Mouse (Mus musculus) T-helper 17 cell (primary cell): ENCODE results near the gene Wdr90.
"Not testable (repeated sequence)": the region's sequence is repeated elsewhere in the genome, so short reads cannot be mapped to it uniquely, and the experiment has no call there.

Experiments
- in situ Hi-C, 2 experiments: fragments of 300-600 bp; cut with MboI, MseI; formaldehyde crosslinking; loops; 1 replicate in 1 of 2; 2 replicates in 1 of 2; pipeline ENCODE4 v1.15.1; 2025; ENCODE audit warnings: high pct_unique_total_duplicates in 2 of 2

Gene Wdr90

DNA sequence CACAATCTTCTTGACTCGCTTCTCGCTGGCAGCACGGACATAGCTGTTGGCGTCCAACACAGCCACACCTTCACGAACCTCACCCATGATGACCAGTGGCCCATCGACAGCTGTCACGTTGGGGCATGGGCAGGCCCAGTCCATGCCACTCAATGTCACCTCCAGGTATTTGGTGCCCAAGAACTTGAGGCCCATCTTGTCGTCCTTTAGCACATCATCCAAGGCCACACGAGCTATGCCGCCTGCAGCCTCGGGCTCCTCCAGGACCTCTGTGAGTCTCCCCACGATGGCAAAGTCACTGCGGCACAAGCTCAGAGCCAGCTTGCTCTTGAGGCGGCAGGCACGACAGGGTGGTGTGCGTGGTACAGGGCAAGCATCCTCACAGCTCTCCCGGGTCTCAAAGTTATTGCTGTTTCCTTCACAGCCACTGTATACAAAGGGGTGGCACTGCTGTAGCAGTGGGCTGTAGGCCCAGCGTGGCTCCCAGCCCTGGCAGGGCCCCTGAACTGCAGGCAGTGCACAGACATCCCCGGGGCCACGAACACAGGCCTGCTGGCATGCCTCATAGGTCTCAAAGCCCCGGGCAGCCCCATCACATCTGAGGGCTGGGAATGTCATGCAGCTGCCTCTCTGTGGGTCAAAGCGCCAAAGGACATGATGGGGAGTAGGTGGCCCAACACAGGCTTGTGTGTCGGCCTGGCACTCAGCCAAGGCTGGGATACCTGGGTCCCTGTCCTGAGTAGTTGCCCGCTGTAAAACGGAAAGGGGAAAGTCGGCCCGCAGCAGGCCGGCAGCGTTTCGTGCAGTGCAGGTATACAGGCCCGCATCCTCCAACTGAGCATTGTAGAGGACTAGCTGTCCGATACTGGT is 16.7 kb upstream of the Wdr90 start:
- in situ Hi-C loops, result no loop called here

DNA sequence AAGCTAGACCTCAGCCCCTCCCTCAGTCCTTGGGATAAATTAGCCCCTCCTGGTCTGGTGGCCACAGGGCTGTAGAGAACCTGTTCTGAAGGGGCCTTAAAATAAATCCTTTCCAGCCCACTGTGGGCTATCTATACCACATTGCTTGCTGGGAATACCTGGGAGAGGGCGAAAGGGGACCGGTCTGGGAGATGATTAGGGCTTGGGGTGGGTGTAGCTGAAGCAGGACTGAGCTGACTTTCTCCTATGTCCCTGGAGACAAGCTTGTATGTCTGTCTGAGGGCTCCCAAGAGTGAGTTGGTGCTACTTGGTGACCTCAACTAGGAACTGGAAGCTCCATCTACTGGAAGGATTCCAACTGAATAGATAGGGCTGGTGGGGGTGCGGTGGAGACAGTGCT is 15.7 kb upstream of the Wdr90 start:
- in situ Hi-C loops, result no loop called here

DNA sequence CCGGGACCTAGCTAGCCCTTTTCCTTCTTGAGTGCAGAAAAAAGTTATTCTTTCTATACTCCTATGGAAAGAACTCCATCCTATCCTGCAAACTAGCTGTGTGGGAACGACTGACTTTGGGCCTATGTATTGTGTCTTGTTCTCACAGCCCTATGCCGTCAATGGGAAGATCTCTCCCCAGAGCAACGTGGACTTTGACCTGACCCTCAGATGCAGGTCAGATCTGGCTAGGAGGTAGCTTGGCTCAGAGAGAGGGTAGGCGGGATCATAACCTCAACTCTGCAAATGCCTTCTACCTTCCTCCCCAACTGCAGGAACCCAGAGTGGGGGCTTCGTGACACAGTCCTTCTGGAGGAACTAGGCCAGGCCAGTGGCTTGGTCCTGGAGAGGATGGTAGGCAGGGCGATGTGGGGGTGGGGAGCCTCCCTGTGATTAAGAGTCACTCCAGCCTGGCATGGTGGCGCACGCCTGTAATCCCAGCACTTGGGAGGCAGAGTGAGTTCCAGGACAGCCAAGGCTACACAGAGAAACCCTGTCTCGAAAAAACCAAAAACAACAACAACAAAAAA is 15.1 kb upstream of the Wdr90 start:
- in situ Hi-C loops, result no loop called here

DNA sequence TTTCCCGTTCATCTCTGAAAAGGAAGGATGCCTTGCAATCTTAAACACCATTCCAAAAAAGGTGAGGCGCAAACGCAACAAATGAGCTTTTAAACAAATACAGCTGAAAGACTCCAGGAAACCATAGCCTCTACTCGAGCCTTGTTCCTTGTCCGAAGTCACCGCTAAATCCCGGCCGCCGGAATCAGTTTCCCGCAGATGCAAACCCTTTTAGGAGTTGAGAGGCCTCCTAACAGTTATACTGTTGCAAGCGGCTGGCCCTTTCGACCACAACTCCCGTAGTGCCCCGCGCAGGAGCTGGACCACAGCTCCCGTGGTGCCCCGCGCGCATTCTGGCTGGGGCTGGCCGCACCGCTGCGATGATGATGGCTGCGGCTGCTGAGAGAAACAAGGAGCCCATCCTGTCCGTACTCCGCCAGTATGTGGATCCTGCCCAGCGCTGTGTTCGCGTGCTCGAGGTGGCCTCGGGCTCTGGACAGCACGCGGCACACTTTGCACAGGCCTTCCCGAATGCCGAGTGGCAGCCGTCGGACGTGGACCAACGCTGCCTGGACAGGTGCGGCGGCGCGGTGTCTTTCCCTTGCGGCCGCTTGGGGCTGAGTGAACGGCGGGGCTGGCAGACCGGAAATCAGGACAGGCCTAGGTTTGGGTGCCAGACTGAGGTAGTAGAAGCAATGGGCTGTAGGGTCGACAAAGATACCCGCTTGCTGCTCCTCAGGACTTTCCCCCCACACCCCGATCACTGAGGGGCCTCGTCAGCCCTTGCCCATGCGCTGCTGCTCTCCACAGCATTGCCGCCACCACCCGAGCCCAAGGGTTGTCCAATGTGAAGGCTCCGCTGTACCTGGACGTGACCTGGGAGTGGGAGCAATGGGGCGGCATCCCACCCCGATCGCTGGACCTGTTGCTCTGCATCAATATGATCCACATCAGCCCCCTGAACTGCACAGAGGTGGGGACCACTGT is 14.2 kb upstream of the Wdr90 start:
- in situ Hi-C loops, result no loop called here

DNA sequence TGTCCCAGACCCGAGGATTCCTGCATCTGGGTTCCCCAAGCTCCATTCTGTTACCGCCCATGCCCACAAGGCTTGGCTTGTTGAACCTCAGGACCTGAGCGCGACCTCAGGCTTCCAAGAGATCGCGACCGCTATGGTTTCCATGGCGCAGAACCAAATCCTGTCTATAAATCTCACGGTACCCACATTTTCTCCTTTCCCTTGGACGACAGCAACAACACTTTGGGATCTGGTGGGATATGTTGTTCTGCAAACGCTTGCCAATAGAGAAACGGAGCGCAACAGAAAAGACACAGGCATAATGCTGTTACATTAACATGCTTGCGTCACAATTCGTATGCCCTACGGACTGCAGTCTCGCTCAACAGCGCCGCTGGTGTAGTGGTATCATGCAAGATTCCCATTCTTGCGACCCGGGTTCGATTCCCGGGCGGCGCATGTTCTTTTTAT is 13.4 kb upstream of the Wdr90 start, which contains the start of gene Mettl26:
Mettl26 (plus strand) TSS at position 354 of the 450 bp plus-strand sequence.
- in situ Hi-C loops, result no loop called here

DNA sequence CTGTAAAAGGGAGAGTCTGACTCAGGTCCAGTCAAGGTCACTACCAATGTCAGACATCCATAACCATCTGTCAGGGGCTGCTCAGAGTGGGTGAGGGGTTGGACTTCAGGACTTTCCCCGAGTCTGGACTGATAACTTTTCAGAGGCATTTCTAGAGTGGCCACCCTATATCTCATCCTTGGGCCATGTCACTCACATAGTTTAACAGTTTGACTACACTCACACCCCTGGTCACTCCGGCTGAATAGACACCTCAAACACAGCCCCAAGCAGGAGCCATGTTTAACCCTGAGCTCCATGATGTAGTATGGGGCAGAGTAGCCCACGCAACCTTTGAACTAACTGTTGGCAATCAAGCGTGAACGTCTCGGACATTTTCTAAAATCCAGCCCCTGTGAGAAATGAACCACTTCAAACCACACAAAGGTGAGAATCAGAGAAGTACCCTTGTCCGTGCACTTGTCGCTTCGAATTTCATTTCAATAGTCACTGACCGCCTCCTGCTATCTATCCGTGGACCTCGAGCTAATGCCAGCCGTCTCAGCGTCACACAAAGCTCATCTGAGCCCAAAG is 12.9 kb upstream of the Wdr90 start:
- in situ Hi-C loops, result no loop called here

DNA sequence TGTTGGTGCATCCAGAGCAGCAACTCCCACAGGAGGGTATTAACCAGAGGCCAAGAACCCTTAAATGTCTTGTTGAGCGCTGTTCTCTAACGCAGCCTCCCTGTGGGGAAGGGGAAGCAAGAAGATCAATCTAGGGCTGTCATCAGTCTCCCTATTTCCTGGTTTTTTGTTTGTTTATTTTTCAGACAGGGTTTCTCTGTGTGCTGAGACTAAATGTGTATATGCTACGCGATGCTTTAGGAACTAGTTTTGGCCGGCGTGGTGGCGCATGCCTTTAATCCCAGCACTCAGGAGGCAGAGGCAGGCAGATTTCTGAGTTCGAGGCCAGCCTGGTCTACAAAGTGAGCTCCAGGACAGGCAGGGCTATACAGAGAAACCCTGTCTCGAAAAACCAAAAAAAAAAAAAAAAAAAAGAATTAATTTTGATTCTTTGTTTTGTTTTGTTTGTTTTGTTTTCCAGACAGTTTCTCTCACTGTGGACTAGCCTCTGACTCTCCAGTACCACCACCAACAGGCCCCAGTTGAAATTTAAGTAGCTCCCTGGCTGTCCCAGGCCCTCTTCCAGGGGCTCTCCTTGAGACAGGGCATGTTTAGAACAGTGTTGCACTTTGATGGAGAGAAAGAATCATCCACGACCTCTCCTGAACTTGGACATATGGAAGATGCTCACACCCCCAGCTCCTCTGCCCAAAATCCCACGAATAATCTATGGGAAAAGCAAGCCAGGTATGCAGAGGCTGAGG is 12.3 kb upstream of the Wdr90 start:
- in situ Hi-C loops, result no loop called here

DNA sequence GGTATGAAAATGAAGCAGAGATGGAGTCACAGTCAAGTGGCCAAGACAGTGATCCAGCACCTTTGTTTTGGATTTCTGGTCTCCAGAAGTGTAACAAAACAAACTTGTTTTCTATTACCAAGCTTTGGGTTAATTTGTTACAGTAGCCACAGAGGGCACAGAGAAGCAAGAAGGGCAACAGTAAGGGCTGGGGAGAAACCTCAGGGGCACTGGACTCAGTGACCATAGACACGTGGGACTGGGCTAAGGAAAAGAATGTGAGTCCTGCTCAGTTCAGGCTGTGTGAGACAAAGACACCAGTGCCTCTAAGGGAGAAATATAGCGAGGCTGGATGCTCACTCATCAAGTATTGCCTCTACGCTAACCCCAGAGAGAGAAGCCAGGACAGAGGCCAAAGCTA is 11.4 kb upstream of the Wdr90 start:
- in situ Hi-C loops, result no loop called here

DNA sequence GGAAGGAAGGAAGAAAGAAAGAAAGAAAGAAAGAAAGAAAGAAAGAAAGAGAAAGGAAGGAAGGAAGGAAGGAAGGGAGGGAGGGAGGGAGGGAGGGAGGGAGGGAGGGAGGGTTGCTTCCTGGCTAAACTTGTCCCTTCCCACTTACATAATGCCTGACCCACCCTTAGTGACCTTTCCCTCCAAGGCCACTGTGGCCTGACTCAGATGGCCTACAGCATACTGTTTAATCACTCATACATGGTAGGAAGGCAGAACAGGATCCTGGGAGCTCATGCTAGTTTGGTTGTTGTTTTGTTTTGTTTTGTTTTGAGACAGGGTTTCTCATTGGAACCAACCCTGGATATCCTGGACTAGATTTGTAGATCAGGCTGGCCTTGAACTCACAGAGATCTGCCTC is 10.3 kb upstream of the Wdr90 start:
- in situ Hi-C loops, result not testable (repeated sequence)

DNA sequence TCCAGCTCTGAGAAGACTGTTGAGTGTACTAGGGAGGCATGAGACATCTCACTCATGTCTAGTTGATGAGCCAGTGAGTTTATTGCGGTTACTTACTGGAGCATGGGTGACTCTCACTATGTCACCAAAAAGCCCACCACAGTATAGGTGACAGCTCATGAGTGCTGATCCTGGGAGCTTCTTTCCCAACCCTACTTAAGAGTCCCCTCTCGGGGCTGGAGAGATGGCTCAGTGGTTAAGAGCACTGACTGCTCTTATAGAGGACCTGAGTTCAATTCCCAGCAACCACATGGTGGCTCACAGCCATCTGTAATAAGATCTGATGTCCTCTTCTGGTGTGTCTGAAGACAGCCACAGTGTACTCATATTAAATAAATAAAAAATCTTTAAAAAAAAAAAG is 8.7 kb upstream of the Wdr90 start:
- in situ Hi-C loops, result no loop called here

DNA sequence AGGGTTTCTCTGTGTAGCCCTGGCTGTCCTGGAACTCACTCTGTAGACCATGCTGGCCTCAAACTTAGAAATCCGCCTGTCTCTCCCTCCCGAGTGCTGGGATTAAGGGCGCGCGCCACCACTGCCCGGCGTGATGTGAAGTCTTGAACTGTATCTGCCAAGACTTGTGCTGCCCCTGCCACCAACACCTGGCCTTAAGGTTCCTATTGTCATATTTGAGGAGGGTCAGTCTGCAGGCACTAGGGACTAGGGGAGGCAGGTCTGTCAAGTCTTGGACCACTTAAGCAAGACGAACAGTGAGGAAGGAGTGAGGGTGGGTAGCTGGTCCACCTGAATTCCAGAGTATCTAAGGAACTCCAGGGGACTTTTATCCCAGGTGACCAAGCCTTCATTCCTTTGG is 8.2 kb upstream of the Wdr90 start:
- in situ Hi-C loops, result no loop called here

DNA sequence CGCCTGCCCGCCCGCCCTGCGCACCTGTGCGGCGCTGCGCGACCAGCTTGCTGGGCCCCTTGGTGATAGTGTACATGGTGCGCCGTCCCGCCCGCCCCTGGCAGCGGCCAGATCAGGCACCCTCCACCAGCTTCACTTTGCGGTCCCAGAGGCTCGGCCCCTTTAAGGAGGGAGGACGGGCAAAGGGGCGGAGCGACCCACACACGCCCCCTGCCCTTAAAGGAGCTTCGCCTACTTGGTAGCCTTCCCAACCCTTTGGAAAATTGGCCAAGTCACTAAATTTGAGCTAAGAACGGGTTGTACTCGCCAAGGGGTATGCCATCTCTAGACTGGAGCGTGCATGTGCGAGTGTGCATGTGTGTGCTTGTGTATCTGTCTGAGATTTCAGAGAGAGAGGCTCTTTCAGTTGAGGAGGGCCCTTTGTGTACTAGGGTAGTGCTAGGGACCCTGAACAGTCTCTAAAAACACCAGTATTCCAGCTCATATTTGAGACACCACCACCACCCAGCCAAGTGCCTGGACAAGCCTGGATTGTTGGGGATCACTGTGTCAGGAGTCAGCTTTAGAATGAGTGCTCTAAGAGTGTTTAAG is 7.4 kb upstream of the Wdr90 start, which contains the start of gene Mcrip2:
Mcrip2 (minus strand) TSS at position 164 of the 591 bp plus-strand sequence.
- in situ Hi-C loops, result no loop called here

DNA sequence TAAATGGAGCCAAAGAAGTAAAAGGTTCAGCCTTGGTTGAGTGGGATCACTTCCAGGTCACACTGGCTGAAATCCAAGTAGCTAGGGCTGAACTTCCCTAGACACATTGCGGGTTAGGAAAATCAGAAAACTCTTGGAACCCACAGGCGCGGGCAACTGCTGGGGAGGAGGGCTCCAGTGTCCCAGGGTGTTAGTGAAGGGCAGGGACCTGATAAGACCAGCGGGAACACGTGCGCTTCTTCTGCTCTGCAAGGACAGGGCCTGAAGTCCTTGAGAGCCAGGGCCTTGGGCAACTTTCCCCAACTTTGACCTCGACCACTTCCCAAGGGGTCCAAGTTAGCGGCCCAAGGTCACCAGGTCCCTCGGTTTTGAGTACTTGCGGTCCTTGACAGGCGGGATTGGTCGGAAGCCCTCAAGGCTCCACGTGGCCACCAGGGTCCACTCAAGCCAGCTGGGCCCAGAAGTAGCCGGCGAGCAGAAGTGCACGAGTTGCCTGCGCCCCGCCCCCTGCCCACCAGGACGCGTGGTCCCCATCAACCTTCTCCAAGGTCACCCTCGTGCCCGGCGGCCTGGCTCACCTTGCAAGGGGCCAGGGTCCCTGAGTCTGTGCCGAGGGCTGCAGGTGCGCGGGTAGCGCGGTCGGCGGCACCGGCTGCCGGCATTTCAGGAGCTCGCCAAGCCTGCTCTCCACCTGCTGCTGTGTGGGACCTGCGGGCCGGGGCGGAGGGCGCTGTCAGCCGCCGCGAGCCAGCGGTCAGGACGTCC is 6.7 kb upstream of the Wdr90 start:
- in situ Hi-C loops, result no loop called here

DNA sequence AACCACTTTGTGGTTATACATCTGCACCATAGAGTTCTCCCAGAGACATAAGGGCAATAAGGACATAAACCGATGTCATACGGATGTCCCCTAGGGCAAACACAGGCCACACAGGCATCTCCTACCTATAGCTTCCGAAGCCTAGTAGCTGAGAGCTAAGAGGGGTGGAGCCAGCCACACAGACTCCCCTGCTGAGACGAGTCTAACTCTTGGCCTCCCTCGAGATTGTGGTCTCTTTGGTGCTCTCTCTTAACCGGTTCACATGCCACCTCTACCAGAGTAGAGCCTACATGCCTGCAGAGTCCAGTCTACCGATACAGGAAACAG is 6.2 kb upstream of the Wdr90 start:
- in situ Hi-C loops, result no loop called here

DNA sequence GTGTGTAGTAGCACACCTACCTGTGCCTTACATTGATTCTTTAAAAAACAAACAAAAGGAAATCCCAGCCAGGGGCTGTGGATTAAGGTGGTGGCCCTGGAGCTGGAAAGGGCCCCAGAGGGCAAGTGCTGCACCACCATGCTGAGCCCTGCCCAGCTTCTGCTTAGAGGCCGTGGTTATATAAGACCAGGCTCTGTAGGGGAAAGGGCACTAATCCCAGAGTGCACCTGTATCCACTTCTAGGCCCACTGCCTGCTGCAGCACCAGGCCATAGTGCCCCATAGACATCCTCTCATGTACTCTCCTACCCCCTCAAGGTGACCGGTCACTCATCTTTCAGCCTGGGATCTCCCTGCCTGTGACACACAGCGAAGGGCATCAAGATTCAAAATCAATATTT is 4.9 kb upstream of the Wdr90 start:
- in situ Hi-C loops, result no loop called here

DNA sequence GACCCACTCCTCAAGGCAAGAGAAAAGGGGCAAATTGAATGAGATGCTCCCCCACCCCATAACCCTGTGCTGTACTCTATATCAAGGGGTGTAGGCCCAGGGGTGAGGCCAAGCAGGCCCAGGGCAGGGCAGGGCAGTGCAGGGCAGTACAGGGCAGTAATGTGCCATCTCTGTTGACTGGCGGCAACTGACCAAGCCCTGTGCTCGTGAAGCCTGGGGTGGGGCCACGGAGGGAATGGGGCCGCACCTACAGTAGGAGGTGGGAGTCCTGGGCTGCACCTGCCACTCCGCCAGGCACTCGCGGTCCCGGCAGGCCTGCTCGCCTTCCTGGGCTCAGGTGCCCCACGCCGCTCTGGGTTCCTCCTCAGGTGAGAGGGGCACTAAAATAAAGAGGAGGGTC is 4.0 kb upstream of the Wdr90 start:
- in situ Hi-C loops, result no loop called here

DNA sequence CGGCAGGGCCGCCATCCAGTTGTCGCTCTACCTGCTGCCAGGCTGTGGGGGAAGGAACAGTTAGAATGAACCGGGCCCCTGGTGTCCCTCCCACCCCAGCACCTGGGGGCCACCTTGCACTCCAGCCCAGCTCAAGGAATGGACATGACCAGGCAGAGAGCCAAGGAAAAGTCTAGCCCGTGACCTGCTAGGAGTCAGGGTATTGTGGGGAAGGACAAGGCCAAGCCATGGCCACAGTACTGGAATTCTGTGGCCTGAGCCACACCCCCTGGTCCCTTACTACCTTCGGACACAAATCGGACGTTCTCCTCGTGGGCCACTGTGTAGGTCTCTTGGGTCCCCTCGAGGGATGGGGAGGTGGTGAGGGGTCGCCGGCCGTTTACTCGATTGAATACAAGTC is 3.0 kb upstream of the Wdr90 start:
- in situ Hi-C loops, result no loop called here

DNA sequence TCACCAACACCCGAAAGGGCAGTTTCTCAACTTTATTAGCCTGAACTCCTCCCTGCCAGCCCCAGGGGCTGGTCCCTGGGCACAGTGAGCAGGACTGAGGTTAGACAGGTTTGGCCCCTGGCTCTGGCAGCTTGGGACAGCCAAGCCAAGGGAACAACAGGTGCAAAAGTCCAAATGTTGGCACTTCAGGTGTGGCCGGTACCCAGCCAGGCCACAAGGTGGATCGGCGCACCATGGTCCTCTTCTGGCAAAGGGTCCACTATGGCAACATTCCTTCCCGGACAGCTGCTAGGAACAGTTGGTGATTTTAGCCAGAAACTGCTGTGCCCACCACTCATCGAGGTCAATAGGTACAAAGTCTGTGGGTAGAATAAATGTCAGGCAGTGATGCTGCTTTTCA is 2.4 kb upstream of the Wdr90 start:
- in situ Hi-C loops, result no loop called here

DNA sequence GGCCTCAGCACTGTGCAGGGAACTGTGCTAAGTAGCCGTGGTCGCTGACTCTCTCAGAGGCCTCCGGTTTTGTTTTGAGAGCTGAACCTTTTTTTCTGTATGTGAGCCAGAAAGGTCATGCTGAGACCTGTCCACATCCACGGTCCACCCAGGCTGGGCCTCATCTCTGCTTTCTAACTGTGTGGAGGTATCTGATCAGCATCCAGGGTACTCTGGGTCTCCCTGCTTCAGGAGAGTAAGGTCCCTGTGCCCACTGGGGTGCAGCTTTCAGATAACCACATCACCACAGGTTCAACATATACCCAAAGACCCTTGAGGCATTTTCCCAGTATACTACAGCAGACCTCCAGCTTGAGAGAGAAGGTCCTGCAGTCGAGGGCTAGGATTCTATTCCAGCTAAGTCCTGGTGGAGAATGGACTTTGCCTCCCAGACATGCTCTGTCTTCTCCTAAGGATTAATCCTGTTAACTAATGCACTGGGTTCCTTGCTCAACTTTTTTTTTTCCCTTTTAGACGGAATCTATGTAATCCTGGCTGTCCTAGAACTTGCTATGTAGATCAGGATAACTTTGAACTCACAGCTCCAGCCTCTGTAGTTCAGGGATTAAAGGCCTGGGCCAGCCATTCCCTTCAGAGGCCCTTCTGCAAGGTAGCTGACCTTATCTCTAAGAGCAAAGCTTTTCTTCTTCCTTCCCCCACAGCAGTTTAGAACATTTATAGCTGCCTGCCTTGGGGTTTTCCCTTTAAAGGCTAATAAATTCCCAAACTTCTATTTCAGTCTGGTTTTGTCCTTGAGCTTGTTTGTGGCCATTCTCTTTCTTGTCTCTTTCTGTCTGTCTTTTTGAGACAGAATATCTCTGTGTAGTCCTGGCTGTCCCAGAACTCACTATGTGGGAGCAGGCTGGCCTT is 657 bp upstream of the Wdr90 start:
- in situ Hi-C loops, result no loop called here
